Mouse (Mus musculus): Measurements from ENCODE around the gene Gm15023. TPM values are rescaled to one million over a fixed set of nuclear protein-coding genes. Genes with fewer than 3 reads are reported as not detected.
"Not testable (repeated sequence)": the region's sequence is repeated elsewhere in the genome, so short reads cannot be mapped to it uniquely, and the experiment has no call there.

Gm15023 gene
- polyA plus RNA-seq (2016; fragmentation: Nextera tagmentation; extraction: Ambion mirVana): not detected in 2 replicates

DNA sequence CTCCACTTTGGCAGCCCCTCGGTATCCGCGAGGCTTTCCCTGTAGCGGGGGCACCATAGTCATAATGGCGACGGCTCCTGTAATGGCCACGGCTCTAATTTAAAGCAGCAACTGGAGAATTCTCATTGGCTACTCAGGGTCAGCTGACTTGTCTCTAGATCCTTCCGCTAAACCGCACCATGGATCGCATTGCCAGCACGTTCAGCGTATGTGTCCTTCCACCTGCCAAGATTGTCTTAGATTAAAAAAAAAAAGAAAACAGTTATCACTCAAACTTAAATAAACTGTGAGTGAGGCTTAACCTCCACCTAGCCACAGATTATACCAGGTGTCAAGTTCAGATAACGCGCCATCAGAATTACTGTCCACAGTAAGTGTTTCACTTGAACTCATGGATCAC is at the start of gene Gm15023:
Gene Gm15023 (minus strand): TSS at position 101 of the 400 bp plus-strand sequence.
- not testable (repeated sequence) for H3K4me2 ChIP-seq (replicated peaks); H3K27me3 ChIP-seq; ATAC-seq (ENCODE audit: insufficient number of reproducible peaks, insufficient read depth, low FRiP score, low TSS enrichment); H3K4me1 ChIP-seq; H3K36me3 ChIP-seq; H3K4me3 ChIP-seq; H3K27ac ChIP-seq; H3K9me3 ChIP-seq; H3K9ac ChIP-seq
- 100% methylated on average over 1 of the region's 14 CpGs for WGBS

DNA sequence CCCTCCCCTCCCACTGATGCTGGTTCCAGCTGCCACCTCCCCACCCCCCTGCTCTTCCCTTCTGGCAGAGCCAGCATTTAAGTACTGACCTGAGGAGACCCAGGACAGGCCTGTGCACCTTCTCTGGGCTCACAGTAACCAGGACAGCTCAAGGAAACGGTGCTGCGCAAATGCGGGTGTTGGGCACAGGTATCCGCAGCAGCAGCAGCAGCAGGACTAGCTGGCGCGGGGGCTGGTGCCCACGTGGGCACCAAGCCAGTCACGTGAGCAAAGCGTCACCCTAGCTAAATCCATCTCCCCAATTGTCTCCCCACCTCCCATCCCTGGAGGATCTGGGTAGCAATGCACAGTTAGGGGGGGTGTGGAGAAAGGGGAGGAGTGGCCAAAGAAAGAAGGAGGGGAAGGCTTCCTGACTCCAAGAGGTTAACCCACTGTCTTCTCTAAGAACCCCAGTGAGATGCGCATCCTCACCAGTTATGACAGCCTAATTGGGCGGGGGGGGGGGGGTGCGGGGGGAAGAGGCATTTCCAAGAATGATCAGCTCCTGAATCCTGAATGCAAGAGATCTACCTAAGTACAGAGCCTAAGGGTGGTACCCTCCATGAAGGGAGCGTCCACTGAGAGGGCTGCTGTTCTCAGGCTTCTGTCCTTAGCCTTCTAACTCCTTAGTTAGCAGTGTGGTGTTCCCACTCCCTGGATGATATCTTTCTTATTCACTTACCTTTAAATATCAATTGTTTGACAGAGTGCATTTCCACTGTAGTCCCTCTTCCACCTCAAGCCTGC is 33.2 kb upstream of the Gm15023 start, which contains the start of gene Tceal6:
Gene Tceal6 (minus strand): TSS at position 252 of the 786 bp plus-strand sequence.
- no peak within 1 kb of the TSS for H3K27ac ChIP-seq
- 41% methylated on average over 12 of the region's 13 CpGs for WGBS
- no peaks in the 10 kb centered on the region for H3K4me1 ChIP-seq
- H3K9ac ChIP-seq: no peak within 1 kb of the TSS
- H3K4me2 ChIP-seq (replicated peaks): peak within 1 kb of the TSS; percentile 59
- no peak for ATAC-seq (ENCODE audit: insufficient number of reproducible peaks, insufficient read depth, low FRiP score, low TSS enrichment)
- peak within 1 kb of the TSS; percentile 39 for H3K4me3 ChIP-seq
- no peaks in the 10 kb centered on the region for H3K9me3 ChIP-seq
- no peaks in the 10 kb centered on the region for H3K36me3 ChIP-seq
- H3K27me3 ChIP-seq: peaks cover 16% of the 10 kb centered on the region; the same call in 1 of the 2 replicates

DNA sequence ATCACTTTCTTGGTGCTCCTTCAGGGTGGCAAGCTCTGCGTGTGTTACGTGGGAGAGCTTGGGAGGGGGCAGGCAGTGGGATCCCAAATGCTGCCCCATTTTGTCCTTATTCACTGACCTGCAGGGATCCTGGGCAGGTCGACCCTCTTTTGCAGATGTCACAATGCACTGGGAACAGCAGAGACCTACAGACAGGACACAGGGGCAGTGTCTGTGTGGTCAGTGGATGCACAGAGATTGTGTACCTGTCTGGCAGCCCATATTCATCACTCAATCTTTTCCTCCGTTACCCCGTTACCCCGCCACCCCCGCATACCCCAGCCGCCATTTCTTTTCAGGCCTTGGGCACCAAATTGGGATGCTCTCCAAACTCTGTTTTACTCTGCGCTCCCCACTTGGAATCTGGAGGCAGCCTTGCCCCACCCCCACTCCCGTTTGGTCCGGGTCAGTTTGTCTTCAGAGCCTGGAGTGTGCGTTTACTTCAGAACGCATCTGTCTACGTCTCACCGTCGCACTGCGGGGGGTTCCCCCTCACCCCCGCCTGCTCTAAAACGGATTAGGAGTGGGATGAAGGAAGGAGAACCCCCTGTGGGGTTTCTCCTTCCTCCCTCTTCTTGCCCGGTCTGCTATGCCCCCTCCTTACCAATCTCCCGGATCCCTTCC is 32.5 kb upstream of the Gm15023 start:
- H3K9me3 ChIP-seq; H3K9ac ChIP-seq; ATAC-seq (ENCODE audit: insufficient number of reproducible peaks, insufficient read depth, low FRiP score, low TSS enrichment); H3K36me3 ChIP-seq; H3K27ac ChIP-seq; H3K4me1 ChIP-seq: not testable (repeated sequence)
- peaks cover 16% of the 10 kb centered on the region; the same call in 1 of the 2 replicates for H3K27me3 ChIP-seq
- peak overlapping the region; percentile 39 for H3K4me3 ChIP-seq
- 28% methylated on average over 20 of the region's 21 CpGs for WGBS
- peak overlapping the region; percentile 59 for H3K4me2 ChIP-seq (replicated peaks)

DNA sequence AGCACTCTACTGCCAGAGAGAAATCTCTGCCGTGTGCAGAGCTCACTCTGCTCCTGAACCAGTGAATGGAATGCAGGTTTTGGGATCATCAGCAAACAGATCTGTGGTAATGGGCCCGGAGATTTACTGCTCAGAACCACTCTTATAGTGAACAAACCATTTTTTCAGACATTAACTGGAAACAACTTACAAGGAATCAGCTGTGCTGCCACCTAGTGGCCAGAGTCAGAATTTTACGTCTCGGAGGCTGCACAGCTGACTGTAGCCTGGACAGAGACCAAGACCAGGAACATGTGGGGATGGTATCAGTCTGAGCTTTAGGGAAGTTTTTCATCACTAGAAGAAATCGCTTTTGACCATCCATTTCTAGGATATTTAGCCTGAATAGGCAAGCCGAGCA is 12.5 kb upstream of the Gm15023 start:
- H3K27me3 ChIP-seq; H3K4me1 ChIP-seq; H3K36me3 ChIP-seq; H3K9me3 ChIP-seq; ATAC-seq (ENCODE audit: insufficient number of reproducible peaks, insufficient read depth, low FRiP score, low TSS enrichment); H3K9ac ChIP-seq; H3K27ac ChIP-seq; H3K4me3 ChIP-seq; H3K4me2 ChIP-seq (replicated peaks): not testable (repeated sequence)
- WGBS: no CpG with 5 or more reads among the region's 6 CpGs

DNA sequence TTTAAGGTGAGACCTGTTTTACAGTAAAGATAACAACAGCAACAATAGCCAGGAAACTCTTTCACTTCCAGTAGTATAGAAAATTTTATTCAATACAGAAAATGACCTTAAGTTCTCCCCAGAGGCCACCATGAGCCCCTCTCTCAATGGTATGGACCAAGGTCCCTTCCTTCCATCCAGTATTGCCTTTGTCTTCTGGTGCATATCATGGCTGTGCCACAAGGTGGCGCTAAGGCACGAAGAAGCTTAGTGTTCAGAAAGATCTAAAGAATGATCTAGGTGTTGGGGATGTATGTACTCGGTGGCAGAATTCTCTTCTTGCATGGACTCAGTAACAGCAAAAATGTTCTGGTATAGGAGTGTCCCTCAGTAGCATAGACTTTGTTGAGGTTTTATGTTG is 11.2 kb upstream of the Gm15023 start:
- H3K9me3 ChIP-seq; H3K9ac ChIP-seq; ATAC-seq (ENCODE audit: insufficient number of reproducible peaks, insufficient read depth, low FRiP score, low TSS enrichment); H3K27me3 ChIP-seq; H3K4me2 ChIP-seq (replicated peaks); H3K4me1 ChIP-seq; H3K27ac ChIP-seq; H3K36me3 ChIP-seq; H3K4me3 ChIP-seq: not testable (repeated sequence)
- WGBS: no CpG with 5 or more reads among the region's 3 CpGs

Other genes with a start within 250 kb of the Gm15023 start
- 1.7 TPM in 2 replicates for gene Nxf2, start 212.9 kb downstream of the Gm15023 start, polyA plus RNA-seq (2016; fragmentation: Nextera tagmentation; extraction: Ambion mirVana)
- gene Zmat1, start 168.4 kb downstream of the Gm15023 start, polyA plus RNA-seq (2016; fragmentation: Nextera tagmentation; extraction: Ambion mirVana): 7.3 and 7.4 TPM in 2 replicates
- gene Tceal6, start 33.1 kb upstream of the Gm15023 start, polyA plus RNA-seq (2016; fragmentation: Nextera tagmentation; extraction: Ambion mirVana): 9.4 TPM in 2 replicates
- not detected in 2 replicates for gene Pramel3, start 124.7 kb upstream of the Gm15023 start, polyA plus RNA-seq (2016; fragmentation: Nextera tagmentation; extraction: Ambion mirVana)
- not detected in 2 replicates for gene Gm5128, start 195.7 kb upstream of the Gm15023 start, polyA plus RNA-seq (2016; fragmentation: Nextera tagmentation; extraction: Ambion mirVana)